Mouse (Mus musculus) fat pad, adult 2 months (tissue): ENCODE results near the gene Inpp1.
"Not testable (repeated sequence)": the region's sequence is repeated elsewhere in the genome, so short reads cannot be mapped to it uniquely, and the experiment has no call there.

ENCODE experiments used
- DNase-seq: peaks from one replicate; pipeline ENCODE4 v3.0.0-alpha.2; 2011; ENCODE audit warnings: low read depth, low spot score; ENCODE audit errors: extremely low read depth

The Inpp1 gene

DNA sequence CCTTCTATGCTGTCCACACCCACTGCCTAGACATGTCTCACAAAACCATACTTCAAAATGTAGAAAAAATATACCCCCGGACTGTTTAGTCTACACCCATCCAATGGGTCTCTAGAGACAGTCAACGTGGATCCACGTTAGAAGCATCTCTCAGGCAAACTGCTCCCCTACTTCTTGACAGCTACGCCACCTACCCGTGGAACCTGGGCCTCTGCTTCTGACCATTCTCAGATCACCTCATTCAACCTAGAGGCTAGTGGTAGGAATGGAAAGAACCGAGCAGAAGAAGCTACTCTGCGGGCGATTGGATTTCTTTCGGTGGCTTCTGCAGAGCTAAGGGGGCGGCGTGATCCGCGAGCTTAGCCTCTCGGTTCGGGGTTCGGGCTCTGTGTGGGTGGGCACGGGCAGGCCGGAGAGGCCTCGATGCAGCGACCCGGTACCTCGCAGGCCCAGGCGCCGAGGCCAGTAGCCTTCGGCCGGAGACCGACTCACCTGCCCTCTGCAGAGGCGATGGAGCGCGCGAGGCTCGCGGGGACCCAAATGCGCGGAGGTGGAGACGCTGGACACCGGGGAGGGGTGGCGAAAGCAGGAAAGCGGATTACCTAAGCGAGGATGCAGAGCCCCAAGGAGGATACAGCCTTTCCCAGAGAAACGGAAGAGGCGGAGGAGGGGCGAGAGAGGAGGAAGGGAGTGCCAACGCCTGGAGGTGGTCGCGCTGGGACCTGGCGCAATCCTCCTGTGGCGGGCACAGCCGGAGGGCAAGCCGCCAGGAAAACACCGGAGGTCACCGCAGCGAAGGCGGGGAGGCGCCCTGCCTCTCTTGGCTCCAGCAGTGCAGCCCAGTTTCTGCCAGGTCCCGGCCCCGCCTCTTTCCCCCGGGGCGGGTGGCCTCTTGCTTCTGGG lies at the start of gene Inpp1:
Gene Inpp1, minus strand, starts transcription at position 779 of the 903 bp plus-strand sequence.
- no peak for DNase-seq

DNA sequence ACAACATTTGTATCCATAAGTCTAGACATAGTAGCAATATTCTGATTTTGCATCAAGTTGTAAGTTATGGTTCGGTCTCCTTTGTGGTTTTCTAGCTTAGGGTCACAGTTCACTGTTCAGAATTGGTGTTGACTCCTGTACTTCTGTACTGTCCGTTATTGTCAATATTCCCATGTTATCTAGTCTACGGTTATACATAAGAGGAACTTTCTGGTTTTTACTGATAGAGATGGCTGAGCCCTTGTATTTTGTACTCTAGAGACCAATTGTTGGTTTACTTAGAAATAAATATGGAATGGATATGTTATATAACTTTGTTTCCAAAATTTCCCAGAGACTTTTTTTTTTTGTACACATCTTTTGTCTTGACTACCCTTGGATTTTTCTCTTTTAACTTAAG lies 48.5 kb upstream of the Inpp1 start:
- DNase-seq: no peak

DNA sequence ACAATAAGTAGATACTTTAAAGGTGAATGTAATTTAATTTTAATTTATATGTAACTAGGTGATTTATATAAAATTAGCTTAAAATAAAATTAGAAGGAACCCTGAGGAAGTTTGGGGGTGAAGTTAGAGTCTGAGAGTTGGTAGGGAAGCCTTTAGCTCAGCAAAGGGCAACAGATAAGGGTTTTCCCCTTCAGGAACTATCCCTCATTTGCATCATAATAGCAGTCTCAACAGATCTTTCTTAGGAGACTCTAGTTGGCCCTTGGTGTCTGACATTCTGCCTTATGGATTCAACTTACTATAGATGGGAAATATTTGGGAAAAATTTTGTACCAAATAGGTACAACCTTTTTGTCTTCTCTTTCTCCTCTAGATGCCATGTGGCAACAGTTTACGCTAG lies 46.7 kb upstream of the Inpp1 start:
- DNase-seq: no peak

DNA sequence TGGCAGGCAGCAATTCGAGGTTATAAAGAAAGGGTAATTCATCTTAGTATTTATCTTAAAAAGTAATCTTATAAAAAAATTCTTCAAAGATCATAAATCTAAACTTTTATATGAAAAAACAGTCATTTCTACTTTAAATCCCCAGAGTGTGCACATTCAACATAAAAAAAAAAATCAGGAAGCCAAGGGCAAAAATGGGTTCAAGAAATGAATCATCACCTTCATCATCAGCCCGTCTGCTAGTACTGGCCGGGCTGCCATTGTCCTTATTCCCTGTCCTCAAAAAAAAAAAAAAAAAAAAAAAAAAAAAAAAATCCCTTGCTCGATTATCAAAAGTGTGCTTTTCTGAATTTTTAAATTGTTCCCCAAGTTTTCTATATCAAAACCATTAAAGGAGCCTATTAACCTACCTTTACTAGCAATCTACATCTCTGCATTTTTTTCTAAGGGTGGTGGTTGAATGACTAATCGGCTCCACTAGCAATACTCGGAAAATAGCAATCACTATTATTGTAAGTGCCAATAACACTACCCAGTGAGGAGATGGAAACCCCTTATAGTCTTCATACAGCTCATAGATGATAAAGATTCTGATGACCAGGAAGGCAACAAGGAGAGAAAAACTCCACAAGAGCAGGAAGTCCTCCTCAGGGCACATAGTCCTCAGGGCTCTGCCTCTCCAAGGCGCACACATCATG lies 38.6 kb upstream of the Inpp1 start:
- no peak for DNase-seq

DNA sequence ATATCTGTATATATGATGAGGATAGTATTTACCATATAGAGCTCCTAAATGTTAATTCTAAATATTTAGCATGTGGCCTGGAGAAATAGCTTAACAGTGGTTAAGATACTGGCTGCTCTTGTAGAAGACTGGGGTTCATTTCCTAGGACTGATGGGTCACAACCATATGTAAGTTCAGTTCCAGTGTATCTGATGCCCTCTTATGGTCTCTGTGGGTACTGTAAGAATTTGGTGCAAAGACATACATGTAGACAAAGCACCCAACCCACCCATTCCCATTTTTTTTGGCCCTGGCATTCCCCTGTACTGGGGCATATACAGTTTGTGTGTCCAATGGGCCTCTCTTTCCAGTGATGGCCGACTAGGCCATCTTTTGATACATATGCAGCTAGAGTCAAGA lies 36.5 kb upstream of the Inpp1 start:
- DNase-seq: not testable (repeated sequence)

DNA sequence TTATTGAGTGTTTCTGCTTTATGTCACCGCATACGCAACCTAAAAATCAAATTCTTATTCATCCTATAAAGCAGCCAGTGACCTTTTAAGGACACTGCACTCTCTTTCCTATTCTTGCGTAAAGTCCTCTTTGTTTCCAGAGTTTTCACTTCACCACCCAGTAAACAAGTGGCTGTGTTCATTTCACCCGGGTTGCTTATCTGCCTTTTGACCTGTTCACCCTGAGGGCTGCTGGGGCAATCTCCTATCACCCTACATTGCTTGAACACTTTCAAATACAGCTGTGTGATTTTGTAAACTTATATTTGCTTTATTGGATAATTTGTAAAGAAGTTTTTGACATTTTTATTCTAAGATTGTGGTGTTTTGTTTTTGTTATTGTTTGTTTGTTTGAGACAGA lies 31.9 kb upstream of the Inpp1 start:
- DNase-seq: no peak

DNA sequence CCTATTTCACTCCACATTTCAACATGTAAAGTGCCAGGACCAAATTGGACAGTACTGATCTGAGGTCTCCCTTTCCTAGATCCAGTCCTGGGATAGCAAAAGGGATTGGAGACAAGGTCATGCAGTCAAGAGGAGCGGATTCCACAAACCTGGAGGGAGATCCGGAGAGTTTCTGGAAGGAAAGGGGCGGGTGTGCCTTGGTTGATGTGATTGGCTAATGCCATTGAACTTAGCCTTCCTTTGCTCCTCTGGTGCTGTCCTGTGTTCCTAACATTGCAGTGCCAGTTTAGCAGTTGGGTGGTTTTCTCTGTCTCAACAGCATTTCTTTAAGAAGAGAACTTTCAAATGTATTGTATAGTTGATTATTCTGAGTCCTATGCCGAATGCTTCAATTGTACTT lies 29.1 kb upstream of the Inpp1 start:
- no peak for DNase-seq

DNA sequence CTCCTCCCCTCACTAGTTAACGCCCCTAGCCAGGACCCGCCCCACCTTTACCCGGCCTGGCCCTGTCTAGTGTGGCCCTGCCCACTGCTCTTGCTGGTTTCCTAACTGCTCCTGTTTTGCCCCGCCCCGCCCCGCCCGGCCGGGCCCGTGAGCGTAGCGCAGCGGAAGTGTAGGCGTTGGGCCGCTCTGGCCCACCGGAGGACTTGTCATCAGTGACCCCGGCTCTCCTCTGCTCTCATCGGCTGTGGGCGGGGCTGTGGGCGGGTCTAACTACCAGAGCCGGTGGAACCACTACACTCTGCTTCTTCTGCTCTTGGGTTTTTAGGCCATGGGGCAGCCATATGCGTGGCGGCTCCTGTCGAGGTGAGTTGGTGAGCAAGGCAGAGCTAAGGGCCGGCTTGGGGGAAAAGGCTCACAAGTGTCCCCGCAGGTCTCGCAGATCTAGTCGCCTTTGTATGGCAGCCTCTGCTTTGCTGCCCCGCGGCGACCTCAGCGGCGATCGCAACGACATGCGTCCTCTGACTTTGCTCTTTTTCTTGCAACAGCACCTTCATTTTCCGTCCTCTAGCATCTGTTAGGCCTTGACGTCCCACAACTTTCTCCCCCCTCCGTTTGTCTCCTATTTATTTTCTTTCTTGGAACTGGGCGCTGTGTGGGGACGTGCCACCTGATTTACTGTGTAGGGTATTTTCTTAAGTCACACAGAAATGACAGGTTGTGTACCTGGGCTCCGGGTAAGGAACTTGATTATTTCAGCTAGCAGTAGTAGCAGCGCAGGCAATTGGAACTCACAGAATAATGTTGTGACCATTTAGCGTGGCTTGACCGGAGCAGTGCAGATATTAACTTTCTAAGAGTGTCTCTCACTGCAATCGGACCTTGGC lies 27.5 kb upstream of the Inpp1 start, which contains the start of gene Hibch:
Gene Hibch, plus strand, starts transcription at position 148 of the 884 bp plus-strand sequence.
- DNase-seq: peak; percentile 64

DNA sequence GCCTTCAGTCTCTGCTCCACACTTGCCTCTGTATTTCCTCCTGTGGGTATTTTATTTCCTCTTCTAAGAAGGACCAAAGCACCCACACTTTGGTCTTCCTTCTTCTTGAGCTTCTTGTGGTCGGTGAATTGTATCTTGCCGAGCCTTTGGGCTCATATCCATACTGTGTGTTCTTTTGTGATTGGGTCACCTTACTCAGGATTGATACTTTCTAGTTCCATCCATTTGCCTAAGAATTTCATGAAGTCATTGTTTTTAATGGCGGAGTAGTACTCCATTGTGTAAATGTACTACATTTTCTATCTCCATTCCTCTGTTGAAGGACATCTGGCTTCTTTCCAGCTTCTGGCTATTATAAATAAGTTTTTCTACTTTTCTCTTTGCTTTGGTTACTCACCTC lies 26.9 kb upstream of the Inpp1 start:
- no peak for DNase-seq

DNA sequence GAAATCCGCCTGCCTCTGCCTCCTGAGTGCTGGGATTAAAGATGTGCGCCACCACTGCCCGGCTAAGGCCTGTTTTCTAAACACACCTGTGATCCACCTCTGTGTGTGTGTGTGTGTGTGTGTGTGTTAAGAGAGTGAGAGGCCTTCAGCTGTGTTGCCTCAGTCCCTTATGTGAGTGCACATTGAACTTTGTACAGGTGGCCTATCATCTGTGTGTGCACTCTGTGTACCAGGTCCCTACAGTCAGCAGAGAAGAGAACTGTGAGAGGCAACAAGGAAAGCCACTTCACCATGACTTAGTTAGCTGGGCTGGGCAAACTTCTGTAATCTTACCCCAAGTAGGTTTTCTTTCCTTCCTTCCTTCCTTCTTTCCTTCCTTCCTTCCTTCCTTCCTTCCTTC lies 21.6 kb upstream of the Inpp1 start:
- no peak for DNase-seq

DNA sequence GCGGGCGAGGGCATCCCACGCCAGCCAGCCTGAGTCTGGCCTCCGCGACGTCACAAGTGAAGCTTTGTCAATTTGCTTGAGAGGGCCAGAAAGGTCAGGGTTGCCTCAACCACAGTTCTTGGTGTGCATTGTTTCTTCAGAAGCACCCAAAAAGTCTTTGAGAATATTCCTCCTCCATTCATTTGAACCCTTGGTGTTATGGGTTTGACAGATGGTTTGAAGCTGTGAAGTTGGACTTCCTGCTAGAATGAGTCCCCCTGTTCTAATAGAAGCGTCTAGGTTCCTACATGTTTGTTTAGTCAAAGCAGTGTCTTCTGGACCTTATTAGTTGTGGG lies 292 bp upstream of the Inpp1 start:
- no peak for DNase-seq

DNA sequence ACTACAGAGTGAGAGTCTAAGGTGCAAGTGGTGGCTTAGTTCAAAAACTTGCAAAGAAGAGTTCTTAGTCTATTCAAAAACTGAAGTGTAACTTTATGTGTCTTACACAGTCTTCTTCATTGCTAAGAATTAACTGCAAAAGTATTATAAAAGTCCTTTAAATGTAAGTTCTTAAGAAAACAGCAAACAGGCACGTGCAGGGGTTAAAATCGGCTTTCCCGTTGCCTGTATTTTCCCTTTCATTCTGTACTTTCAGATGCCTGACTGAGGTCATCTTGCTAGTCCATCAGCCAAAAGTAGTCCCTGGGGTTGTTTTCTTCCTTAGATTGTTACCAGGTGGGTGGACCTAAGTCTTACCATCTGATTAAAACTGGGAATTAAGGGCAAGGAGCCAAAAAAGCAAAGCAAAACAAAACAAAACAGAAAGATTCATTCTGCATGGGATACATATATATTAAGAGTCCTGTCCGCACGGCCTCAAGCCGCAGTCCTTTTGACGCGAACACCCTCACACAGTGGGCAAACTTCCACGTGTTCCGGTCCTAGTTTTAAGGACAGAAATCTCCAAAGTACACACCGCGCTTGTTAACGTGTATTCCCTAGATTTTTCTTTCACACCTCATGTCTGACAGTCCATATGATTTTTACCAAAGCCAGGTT lies 1.1 kb downstream of the Inpp1 start:
- no peak for DNase-seq

DNA sequence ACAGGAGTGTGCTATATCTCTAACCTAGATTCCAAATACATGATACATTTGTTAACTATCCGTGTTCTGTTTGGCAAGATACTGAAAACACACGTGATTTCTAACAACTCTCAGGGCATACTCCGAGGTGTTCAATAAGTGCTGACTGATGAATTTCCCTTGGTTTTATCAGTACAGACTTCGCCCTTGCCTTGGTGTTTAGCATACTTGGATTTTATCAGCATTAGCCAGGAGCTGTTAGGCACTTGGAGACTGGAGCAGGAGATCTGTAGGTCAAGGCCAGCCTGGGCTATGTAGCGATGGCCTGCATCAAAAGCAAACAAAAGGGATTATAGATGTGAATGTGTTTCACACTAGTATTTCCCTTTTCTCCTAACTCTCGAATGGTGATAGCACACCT lies 9.0 kb downstream of the Inpp1 start:
- no peak for DNase-seq

DNA sequence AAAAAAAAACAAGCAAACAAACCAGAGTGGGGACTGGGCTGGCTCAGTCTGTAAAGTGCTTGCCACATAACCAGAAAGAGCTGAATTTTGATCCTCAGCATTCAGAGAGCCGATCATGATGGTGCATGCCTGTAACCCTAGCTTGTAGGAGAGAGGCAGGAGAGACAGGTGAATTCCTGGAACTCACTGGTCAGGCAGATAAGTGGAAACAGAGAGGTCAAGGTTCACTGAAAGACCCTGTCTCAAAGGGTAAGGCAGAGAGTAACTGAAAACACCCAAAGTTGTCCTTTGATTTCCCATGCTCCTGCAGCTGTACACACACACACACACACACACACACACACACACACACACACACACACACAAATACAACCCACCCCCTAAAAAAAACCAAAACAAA lies 12.4 kb downstream of the Inpp1 start:
- no peak for DNase-seq

DNA sequence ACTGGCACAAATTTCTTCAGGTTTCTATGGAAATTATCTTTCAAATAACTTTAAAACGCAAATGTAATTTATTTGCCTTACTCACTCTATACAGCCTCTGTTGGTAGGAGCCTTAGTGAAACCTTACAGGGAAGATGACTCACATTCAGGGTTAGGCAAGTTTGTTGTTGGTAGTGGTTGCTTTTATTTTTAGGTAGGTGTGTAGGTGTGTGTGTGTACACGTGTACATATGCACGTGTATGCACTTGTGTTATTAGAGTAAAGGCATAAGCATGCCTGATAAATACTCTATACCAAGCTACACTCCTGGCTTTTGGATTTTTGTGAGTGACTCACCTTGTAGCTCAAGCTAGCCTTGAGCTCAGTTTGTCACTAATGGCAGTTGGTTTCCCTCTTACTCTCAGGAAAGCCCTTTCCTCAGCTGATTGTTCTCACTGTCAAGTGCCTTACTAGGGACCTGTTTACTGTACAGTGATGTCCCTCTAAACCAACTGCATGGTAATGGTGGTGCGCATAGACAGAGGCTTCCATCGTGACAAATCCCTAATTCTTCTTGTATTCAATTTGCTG lies 15.0 kb downstream of the Inpp1 start:
- no peak for DNase-seq

DNA sequence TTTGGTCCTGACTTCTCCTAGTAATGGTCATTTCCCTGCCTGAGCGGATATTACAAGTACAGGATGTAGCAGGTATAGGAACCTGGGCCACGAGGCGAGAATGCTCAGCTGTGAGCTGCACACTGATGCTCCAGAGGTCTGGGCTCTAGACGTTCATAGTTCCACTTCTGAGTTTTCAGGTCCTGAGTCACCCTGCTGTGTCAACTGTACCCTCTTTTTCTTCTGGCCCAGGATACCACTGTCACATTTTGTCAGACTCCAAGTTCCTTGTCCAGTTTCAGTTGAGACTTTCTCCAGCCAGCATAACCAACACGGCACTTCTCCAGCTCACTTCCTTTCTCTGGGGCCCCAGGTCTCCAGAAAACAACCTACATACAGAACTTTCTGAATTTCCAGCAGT lies 15.8 kb downstream of the Inpp1 start:
- DNase-seq: no peak

DNA sequence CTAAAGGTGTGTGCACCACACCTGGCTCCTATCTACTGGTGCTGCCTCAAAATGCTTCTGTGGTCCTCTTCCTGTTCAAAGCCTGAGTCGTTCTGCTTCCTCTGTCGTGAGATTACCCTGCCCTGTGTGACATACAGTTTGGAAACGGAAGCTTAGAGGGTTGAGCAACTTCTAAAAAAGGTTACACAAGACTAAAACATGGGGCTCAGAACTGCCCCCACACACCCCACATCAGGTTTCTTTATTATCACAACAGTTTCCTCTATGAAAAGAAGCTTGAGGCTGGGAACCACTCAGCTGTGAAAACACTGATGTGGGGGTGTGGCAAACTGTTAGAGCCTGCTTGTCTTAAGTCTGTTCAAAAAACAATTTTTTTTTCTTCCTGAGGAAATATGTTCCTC lies 17.1 kb downstream of the Inpp1 start:
- no peak for DNase-seq

DNA sequence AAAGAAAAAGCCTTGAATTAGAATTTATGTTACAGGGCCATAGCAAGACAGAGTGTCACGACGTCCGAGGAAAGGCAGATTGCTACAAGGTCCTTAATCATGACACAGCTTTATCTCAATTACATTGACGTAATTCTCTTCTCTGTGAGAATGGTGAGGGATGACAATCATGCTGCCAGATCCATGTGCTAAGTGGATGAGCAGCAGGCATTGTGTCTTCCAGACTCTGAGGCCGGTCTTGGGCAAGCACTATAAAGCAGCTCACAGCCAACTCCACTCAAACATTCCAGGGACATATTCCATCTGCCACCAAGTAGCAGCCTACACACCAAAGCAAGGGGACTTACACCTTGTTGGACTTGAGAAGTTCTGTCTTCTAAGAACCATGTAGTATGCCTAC lies 17.7 kb downstream of the Inpp1 start:
- DNase-seq: no peak

DNA sequence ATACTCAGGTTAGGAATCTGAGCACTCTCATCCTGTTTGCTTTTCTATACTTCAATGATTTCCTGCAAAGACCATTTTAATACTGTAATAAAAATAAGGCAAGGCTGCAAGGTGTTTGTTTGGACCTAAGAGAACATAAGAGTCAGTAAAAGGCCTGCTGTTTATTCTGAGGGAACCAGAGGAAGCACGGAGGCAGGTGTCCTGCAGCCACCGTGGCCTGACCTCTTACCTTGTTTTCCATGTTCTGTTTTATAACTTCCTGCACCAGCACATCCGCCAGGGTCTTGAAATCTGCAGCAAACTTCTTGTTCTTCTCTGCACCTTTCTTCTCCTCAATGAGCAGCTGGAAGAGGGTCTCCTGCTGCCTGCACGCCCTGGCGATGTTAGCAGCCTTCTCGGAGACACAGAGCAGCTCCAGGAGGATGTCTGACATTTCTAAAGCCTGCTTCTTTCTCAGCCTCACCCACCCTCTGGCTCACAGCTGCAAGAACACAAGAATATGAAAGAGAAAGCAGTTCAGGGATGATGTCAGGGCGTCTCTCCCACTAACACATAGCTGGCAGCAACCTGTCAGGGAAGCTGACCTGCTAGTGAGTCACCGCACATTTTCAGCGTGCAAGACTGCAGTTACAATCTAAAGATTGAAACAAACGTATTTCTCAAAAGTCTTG lies 18.3 kb downstream of the Inpp1 start:
- no peak for DNase-seq

DNA sequence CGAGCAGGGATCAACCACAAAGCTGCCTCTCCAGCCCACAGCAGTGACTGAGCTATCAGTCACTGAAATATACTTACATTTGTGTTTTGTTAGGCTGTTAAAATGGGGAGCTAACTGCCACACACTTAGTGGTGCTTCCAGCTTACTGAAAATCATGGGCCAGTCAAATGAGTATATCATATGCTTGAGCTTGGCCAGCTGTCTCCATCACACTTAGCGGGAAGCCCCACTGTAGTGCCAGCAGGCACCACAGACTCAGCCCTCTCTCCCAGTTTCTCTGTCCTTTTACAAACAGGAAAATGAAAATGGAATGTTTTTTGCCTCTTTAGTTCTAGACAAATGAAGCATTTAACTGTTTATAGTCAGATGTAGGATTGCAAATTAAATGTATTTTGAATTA lies 21.6 kb downstream of the Inpp1 start:
- DNase-seq: no peak
